Mouse (Mus musculus): ENCODE results near the gene Il9r.

The Il9r gene

DNA sequence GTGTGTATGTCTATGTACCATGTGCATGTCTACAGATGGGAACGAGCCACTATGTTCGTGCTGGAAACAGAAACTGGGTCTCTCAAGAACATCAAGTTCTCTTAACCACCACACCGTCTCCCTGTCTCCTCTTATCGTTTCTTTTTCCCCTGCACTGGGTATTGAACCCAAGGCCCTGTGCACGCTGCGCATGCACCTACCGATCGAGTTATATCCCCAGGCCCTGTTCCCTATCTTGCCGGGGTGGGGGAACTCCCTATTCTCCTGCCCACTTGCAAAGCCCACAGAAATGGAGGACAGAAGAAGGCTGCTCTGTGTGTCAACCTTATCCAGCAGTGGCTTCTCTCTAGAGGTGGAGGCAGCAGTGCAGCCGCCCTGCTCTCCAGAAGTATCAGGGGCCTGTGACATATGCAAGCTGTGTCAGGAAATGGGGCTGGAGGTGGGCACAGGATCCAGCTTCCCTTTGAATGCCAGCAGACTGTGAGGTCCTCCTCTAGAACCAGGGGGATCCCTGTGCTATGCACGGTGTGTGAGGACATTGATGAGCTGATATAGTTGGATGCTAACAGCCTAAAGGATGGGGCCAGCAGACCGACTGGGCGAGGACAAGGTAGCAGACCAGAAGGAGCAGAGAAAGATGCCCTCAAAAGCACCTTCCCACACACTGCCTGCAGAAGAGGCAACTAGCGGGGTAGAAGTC, 1.7 kb downstream of the Il9r start:
- no peak for DNase-seq

DNA sequence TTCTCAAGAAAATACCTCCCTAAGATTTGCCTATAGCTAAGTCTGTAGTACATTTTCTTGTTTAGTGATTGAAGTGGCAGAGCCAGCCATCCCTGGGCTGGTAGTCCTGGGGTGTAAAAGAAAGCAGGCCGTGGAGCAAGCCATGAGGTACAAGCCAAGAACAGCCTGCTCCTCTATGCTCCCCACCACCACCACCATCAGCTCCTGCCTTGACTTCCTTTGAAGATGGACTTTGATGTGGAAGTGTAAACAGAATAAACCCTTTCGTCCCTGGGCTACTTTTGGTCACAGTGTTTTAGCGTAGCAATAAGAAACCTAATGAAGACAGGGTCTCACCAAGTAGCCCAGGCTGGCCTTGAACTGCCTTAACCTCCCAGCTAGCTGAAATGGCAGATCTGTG, 2.3 kb downstream of the Il9r start:
- DNase-seq, result no peak

DNA sequence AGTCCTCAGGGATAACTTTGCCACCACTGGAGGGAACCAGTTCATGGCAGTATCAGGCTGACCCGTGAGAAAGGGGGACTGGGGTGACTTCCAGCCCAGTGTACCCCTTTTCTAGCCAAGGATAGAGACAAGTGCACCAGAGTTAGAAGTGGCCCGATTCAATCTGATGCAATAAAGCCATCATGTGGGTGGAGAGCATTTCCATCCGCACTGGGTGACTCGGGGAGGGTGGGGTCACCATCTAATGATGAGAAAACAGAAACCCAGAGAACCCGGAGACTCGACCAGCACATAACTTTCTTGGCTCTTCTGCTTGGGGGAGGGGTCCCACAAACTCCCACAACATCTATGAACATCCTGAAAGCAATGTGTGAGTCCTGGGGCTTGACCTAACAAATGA, 3.4 kb downstream of the Il9r start:
- DNase-seq, result no peak

DNA sequence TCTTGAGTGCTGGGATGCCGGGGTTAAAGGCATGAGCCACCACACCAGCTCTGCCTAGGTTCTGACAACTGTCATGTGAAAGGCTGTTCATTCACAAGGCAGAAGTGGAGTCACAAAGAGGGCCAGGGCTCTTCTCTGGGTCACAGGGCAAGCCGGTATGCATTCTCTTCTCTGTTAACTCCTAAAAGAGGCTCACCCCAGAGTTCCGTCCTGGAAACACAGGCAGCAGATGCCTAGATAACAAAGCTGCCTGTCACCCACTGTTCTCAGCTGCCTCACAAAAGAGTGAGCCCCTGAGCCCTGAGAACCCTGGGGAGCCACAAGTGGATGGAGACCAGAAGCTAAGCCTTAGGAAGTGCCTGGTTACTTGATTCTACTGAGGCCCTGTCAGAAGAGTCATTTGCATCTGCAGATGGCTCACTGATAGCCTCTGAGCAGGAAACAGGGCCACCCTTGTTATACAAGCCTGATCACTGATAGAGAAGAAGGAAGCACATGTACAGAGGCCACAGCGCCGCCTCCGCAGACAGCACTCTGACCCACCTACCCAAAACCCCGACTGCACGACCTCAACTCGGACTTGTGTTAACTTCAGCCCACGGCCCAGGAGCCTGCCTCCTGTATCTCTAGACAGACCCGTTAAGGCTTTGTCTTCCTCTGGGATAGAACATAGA, 4.1 kb downstream of the Il9r start:
- DNase-seq, result no peak

DNA sequence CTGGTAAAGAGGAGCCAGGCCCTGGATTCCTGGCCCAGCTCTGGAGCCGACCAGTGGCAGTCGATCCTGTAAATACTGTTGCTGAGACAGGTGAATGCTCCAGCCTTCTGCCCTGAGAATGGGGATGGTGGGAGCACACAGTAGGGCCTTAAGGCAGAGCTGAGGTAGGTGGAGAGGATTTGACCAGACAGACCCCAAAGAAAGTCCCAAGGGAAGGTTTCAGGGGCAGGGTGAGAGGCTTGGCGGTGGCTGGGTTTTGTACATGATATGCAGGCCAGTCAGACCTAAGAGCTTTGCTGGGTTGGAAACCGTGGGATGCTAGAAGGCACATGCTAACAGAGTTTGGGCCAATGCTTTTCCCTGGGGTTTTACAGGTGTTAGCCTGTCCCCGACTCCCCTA, 5.5 kb downstream of the Il9r start:
- DNase-seq, result no peak

DNA sequence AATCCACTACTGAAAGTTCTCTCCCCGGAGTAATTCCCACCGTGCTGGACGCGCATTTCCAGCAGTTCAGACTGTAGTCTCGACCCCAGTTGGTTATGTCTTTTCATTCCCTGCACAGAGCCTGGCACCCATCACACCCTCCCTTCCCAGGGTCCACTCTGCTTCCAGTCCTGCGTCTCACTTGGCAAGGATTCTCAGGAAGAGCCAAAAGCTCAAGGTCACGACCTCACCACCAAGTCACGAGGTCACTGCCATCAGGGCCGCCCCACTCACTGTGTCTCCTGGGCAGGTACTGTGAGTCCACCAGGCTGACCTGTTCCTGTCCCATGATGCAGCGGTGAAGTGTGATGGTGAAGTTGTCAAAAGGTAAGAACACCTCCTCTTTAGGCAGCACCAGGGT, 6.0 kb downstream of the Il9r start:
- no peak for DNase-seq

DNA sequence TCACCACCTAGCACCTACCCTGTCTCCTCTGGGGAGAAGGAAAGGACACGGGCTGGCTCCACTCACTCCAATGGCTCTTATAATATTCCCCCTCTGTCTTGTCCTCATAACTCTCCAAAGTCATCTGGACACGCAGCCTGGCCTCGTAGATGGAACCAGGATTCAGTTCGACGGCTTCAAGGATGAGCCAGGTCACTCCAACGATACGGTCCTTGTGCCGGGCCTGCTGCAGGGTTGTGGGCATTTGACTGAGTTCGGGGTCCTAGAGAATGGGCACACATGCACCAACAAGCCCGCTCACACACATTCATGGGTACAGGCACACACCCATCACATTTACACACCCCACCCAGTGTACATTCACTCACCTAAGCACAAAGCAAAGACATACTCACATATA, 6.9 kb downstream of the Il9r start:
- no peak for DNase-seq

DNA sequence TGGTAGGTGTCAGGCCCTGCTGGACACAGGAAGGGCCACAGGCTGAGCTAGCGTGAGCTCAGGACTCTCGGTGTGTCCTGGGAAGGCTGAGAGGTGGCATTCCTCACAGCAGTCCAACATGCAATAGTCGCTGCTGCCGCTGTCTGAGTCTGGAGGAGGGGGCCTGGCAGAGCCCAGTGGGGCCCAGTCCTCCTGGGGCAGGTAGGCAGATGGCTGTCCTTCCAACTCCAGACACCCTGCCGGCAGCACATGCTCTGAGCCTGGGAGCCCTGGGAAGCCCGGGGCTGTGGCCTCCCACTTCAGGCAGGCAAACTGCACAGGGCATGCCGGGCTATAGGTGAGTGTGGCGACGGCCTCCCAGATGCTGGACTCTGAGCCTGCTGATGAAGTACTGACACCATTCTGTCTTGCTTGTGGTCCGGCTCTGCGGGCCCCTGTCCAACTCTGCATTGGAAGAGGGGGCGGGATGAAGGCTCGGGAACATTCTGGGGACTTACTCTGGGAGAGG, 9.4 kb downstream of the Il9r start:
- no peak for DNase-seq

DNA sequence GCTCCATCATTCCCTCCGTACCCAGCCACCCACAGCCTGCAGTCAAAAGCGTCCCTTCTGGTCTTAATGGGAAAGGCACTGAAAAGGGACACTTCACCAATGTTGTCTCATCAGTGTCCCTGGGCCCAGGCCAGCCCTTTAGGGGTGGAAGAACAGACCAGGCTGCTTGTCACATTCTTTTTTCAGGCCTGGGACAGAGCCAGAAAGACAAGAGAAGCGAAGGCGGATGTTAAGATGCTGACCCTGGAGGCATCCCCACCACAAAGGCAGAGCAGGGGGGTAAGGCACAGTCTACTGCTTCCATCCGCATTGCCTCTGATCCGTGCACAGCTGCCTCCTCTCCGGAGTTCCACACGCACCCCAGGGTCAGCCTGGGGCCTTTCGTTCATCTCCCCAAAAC, 10.0 kb downstream of the Il9r start:
- no peak for DNase-seq

DNA sequence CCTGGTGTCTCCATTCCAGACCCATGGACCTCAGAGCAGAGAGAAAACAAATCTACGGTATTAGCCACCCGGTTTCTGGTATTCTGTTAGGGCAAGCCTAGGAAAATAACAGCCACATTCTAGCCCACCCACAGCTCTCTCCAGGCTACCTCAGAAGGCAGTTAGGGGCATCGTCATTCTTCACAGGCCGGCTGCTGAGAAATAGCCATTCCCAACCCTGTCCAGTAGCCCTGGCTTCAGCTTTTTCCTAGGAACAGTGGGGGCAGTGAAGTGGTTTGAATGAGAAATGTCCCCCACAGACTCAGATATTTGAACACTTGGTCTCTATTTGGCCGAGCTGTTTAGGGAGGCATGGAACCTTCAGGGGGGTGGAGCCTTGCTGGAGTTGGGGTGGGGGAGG, 10.6 kb downstream of the Il9r start:
- no peak for DNase-seq

DNA sequence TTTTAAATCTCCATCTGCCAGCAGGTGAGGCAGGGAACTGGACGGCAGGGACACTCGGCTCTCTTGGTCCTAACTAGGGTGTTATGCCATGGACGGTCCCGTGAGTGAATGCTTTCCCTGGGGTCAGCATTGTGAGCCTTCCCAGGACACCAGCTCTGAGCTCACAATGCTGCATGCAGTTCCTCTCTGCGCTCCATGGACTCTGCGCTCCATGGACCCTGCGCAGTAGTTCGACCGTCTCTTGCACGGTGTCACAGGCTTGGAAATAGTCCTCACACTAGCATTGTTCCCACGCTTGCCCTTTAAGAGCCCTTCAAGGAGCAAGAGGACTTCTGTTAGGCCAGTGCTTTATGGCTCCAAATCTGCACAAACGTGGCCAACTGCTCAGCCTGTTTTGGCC, 11.2 kb downstream of the Il9r start:
- no peak for DNase-seq

DNA sequence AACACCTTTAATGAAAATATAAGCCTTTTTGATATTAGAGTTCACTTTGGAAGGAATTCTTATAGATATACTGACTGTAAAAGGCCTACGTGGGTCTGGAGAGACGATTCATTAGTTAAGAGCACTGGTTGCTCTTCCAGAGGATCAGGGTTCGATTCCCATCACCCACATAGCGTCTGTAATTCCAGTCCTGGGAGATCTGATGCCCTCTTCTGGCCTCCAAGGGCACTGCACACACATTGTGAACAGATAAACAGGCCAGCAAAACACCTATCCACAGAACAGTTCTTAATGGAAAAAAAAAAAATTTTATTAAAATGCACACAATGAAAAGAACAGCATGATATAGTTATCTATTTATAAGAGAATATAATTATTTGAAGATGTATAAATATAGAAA, 12.8 kb downstream of the Il9r start:
- no peak for DNase-seq

DNA sequence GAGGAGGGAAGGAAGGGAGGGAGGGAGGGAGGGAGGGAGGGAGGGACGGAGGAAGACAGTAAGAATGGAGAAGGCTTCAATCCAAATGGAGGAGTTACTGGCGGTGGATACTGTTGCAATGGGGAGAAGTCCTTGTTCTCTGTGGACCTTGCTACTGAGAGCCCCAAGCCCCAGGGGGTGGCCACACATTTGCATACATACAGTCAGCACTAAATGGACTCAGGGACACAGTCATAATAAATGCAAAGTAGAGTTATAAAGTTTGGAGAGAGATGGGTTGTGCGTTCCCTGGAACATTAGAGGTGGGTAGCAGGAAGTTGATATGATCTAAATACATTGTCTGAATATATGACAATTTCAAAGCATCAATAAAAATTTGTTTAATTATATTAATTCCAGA, 14.0 kb downstream of the Il9r start:
- DNase-seq, result no peak

DNA sequence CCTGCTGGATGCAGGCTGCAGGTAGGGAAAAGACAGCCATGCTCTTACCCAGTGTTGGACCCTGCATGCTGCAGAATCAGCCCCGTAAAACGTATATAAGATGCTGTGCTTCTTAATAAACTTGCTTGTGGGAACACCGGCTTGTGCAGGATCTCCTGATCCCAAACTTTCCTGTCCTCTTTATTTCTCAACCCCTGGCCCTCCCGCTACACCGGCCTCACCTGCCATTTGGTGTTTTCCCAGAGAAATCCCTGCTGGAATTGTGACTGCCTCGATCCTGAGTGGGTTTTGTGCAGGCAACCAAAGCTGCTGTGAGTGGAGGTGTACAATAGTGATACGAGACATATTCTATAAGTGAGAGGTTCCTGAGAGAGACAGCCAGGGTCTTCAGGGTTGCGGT, 15.6 kb downstream of the Il9r start:
- DNase-seq, result no peak

DNA sequence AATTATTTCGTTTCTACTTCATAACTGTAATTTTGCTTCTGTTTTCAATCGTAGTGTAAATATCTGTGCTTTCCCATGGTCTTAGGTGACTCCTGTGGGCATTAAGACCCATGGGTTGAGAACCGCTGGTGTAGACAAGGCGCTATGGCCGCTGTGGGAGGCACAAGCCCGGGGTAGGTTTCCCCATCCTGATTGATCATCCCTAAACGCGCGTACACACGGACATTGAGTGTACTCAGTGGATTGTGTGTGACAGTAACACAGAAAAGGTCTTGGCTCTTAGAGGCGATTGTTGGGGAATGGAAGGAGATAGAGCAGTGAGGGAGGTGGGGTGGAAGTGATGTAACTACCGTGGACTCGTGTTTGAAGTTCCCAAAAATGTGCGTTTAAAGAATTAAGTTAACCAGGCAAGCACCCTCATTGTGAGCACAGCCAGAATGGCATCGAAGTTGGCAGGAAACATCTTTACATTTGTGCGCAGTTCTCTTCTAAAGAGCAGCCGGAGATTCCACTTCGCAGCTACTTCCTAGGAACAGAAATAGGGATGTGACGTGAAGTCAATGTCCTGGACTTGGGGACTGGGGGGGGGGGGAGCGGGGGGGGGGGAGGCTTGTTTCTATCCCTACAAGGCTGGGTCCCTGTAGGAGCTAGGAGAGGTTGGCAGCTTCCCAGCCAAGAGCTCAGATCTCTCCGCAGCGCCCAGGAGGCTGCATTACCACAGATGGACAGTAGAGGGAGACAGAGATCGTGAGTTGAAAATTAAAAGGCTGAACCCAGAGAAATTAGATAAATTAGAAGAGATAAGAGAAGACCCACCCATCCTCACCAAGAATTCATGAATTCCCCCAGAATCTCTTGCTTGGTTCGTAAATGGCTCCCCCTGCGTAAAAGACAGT, 17.9 kb downstream of the Il9r start:
- DNase-seq, result peak; percentile 82

DNA sequence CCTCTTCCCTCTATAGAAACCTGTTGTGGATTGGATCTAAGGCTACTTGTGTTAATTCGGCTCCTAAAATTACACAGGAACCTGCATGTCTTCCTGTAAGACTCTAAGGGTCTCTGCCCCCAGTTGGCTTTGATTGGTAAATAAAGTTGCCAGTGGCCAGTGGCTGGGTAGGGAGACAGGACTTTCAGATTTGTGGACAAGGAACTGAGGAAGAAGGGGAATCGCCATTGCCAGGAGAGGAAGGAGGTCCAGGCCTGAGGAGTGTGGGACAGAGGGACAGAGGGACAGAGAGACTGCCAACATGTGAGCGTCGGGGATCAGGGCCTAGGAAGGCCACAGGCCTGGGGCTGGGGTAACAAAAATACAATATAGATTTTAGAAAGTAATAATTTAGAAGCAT, 18.8 kb downstream of the Il9r start:
- no peak for DNase-seq

DNA sequence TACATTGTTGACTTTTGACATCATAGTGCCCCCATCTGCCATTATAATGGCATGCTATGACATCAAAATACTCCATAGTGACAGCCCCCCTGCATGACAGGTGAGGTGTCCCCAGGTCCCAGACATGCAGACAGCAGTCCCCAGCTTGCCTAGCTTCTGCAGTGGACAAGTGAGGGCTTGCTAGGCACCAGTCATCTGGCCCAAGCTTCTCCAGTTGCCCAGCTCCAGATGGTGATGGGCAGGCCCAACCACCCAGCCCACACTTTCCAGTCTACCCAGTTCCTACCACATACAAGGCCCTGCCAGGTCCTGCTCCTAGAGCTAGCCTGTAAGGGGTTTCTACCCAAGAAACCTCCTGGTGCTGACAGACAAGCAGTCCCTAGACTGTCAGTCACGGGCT, 21.6 kb downstream of the Il9r start:
- no peak for DNase-seq

DNA sequence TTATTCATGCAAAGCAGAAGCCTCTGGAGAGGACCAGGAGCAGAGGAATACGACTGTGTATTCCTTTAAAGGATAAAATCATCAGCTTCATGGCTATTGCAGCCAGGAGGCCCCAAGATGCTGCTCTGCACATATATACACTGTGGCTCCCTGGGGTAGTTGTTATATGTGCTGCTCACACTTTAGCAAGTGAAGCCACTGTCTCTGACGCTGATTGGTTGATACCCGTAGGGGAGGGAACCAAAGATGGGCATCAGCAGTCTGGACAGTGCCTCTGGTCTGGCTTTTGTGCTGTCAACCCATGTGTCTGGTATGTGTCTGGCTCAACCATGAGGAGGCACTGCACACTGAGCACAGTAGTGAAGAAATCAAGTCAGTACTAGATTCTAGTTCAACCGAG, 33.4 kb downstream of the Il9r start:
- no peak for DNase-seq

DNA sequence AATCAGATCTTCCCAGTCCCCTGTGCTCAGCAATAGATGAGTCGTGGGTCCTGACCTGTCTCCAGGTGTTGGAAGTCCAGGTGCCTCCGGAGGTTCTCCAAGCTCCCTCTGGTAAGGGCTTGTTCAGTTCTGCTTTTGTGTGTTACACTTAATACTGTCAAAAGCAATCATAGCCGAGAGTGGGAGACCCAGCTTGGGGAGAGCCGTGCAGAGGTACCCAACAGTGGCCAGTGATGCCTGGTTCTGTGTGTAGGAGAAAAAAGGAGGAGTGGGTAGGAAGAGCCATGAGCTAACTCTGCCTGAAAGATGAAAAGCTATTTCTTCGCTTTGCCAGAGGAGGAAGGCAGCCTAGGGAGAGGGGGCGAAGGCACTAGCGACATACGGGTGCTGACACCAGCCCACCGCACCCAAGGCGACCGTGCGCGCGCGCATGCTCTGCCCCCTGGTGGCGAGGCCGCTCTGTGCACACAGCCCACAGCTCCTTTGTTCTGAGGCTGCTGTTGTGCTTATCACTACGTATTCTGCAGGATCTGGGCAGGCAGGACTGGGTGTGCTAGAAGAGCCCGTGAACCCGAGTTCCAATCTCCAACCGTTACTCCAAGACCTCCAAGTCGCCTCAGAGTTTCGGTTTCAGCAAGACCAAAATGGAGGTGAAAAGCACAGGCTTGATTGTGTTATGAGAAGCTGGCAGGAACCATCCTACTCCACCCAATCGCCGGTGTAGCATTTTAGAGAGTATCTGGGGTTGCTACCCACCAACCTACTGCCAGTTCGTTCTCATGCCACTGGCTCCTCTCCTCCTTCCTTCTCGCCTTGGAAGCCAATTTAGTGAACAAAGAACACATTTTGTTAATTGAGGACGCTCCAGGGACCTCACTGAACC, 37.9 kb downstream of the Il9r start:
- peak; percentile 85 for DNase-seq

DNA sequence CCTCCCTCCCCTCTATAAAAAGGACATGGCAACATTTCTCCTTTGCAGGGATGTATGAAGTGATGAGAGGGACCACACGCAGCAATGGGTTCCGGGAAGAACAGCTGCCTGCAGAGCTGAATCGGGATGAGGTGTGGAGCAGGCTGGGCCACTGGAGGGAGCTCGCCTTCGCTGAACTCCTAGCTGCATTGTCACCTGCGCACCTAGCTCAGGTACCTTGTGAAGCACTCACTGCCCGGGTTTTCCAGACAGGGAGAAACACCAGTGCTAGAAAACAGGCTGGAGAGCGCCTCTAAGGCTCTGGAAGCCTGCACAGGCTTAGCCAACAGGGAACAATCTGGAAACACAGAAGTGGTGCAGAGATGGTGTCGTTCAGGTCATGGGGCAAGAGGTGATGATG, 38.6 kb downstream of the Il9r start:
- DNase-seq, result peak; percentile 29

DNA sequence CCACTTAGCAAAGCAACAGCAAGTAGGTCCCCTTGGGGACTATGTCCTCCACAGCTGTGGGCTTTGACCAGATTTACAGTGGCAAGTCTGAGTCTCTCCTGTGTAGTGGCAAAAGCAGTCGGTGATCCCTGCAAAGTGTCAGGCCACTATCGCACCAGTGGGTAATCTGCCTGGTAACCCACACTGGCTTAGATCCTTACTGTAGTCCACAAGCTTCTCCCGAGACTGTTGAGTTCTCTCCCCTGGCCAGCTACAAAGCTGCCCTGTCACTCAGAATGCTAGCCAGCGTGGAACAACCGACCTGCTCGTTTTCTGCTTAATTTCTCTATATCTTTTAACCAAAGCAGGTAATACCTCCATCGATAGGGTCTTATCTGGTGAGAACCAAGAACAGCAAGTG, 39.7 kb downstream of the Il9r start:
- no peak for DNase-seq

DNA sequence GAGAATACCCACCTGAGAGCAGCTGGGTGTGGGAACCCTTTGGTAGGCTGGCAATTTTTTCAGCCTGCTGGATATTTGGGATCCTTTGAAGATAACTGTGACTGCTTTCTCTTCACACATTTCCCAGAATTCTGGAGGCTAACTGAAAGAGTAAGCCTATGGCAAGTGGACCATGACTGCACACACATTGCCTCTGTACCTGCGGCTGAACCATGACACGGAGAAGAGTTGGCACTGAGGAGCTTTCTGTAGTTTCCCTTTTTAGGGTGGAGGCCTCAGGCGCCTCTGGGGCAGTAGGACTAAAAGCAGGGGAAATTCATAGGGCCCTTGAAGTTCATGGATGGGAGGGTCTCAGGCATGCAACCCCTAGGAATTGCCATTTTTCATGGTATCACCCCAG, 40.9 kb downstream of the Il9r start:
- DNase-seq, result no peak
